Mouse (Mus musculus) heart, embryonic 13.5 days (tissue): Measurements from ENCODE around the gene Dgcr2. TPM values are rescaled to one million over a fixed set of nuclear protein-coding genes. Genes with fewer than 3 reads are reported as not detected.
A peak's percentile ranks its signal among the peaks of the same experiment; 100 is the strongest.

Experiments
- ATAC-seq: fragments of 200-750 bp; cut with Nextera tagmentation; 2 replicates; pipeline ENCODE4 v1.8.0; 2017; ENCODE audit warnings: moderate TSS enrichment; ENCODE audit not compliant: insufficient number of reproducible peaks, low FRiP score, low TSS enrichment; ENCODE audit errors: extremely low read depth
- H3K27ac ChIP-seq: fragments of 300-500 bp; sonication (generic); replicated peaks from 2 replicates; pipeline ENCODE4 v1.5.1; 2015; ENCODE audit warnings: moderate library complexity, mild to moderate bottlenecking, inconsistent platforms
- H3K27me3 ChIP-seq: fragments of 300-500 bp; sonication (generic); replicated peaks from 2 replicates; pipeline ENCODE4 v1.6.1; 2015; ENCODE audit warnings: mild to moderate bottlenecking, inconsistent platforms
- H3K36me3 ChIP-seq: fragments of 300-500 bp; sonication (generic); 2 replicates; pipeline ENCODE4 v1.6.1; 2015; ENCODE audit warnings: mild to moderate bottlenecking, inconsistent platforms
- H3K4me1 ChIP-seq: fragments of 300-500 bp; sonication (generic); 2 replicates; pipeline ENCODE4 v1.6.1; 2015; ENCODE audit warnings: inconsistent platforms
- H3K4me2 ChIP-seq: fragments of 300-500 bp; sonication (generic); 2 replicates; pipeline ENCODE4 v1.6.1; 2015; ENCODE audit warnings: inconsistent platforms, mild to moderate bottlenecking, moderate library complexity
- H3K4me3 ChIP-seq: fragments of 300-500 bp; sonication (generic); 2 replicates; pipeline ENCODE4 v1.5.1; 2015; ENCODE audit warnings: moderate library complexity, mild to moderate bottlenecking, inconsistent platforms
- H3K9ac ChIP-seq: fragments of 300-500 bp; sonication (generic); 2 replicates; pipeline ENCODE4 v1.6.1; 2015; ENCODE audit warnings: inconsistent platforms, mild to moderate bottlenecking, moderate library complexity
- H3K9me3 ChIP-seq: fragments of 300-500 bp; sonication (generic); 2 replicates; pipeline ENCODE4 v1.6.1; 2016; ENCODE audit warnings: inconsistent platforms
- WGBS: fragments of 180-500 bp; shearing (Covaris S2); methylation state at CpG from one replicate; pipeline ENCODE4 v1.1.7; 2015; ENCODE audit warnings: mixed read lengths; 5-methylcytosine and 5-hydroxymethylcytosine counted together
- polyA plus RNA-seq: library from polyadenylated mRNA; unstranded; fragments of >200 nt; fragmentation: Nextera tagmentation; extraction: Ambion mirVana; gene quantifications from 2 replicates; pipeline ENCODE4 v1.2.1, GENCODE M21; 2015

Dgcr2 gene
- polyA plus RNA-seq, 1 experiment from 2014 or later, result 48.4 TPM

DNA sequence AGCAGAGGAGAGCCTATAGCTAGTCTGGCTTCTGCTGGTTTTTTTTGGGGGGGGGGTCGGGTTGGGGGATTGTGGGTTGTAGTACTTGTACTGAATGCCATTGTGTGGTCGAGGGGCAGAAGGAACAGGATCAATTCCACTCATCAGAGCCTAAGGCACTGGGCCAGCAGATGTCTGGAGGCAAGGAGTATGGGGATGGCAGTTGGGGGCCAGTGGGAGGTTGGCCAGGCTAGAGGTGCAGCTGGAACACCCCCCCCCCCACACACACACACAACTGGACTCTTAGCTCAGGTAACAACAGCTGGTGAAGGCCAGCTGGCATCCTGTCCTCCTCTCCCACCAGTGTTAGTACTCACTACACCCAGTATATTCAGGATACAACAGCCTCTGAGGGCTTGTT is 30.8 kb upstream of the Dgcr2 start:
- no peak overlapping the region for H3K4me3 ChIP-seq
- H3K4me1 ChIP-seq, result peaks cover 18% of the 10 kb centered on the region
- H3K9me3 ChIP-seq, result no peaks in the 10 kb centered on the region
- H3K9ac ChIP-seq, result 0 out of 2 replicates have a peak overlapping the region, but pooled peaks have one; percentile 91
- peaks cover 19% of the 10 kb centered on the region for H3K36me3 ChIP-seq
- 34% methylated on average over 2 of the region's 2 CpGs for WGBS
- ATAC-seq, result no peak
- peak overlapping the region; percentile 96 for H3K4me2 ChIP-seq
- H3K27ac ChIP-seq, result no peak overlapping the region; the same call in 1 of the 2 replicates
- peaks cover 5% of the 10 kb centered on the region; the same call in 1 of the 2 replicates for H3K27me3 ChIP-seq

DNA sequence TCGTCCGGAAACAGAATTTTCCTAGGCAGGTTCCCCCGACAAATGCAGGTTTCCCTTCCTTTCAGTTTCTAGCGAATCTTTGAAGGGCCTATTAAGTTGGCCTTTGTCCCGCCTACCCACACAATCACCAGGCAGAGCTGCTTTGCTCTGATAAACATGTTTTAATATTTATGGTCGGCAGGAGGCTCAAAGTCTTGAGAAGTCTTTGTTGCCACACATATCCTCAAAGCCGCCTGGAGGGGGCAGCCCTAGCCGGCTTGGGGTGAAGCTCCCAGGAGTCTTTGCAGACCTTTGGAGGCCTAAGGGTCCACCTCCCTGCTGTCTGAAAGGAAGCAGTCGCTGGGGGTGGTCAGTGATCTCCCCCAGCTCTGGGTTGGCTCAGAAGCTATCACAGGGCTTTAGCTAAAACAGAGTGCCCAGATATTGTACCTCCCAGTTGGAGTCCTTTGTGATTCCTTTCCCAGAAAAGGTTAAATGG is 30.3 kb upstream of the Dgcr2 start:
- 2% methylated on average over 9 of the region's 9 CpGs for WGBS

DNA sequence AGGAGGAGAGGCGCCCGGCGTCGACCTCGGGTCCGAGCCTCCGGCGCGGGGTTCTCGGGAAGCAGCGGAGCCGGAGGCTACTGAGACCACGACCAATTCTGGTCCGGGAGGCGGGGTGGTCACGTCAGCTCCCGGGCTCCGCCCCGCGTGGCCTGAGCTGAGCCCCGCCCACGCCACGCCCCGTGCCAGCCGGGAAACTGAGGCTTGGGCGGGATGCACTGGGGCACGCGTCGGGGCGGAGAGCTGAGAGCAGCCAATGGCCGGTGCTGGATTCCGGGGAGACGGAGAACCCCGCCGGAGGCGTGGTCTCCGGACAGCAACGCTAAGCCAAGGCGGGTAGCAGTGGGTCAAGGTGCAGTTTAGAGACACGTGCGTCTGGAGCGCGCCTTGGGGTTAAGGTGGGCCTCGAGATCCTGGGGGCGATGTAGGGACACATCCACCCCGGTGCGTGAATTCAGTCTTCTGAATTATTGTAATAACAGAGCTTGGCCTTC is 29.8 kb upstream of the Dgcr2 start, which contains the start of gene Slc25a1:
Gene Slc25a1, minus strand, starts transcription at position 133 of the 494 bp plus-strand sequence.
- peak; percentile 81 for ATAC-seq
- H3K4me2 ChIP-seq, result peak within 1 kb of the TSS; percentile 96
- under 1% methylated on average over 47 of the region's 47 CpGs for WGBS
- H3K36me3 ChIP-seq, result peaks cover 19% of the 10 kb centered on the region
- H3K4me1 ChIP-seq, result peaks cover 19% of the 10 kb centered on the region
- peak within 1 kb of the TSS; percentile 67 for H3K27ac ChIP-seq
- peak within 1 kb of the TSS; percentile 91 for H3K9ac ChIP-seq
- H3K27me3 ChIP-seq, result no peaks in the 10 kb centered on the region
- no peaks in the 10 kb centered on the region for H3K9me3 ChIP-seq
- peak within 1 kb of the TSS; percentile 93 for H3K4me3 ChIP-seq

More for the DNA sequence above, 30.3 kb upstream of the Dgcr2 start:
- Histone ChIP-seq H3K36me3 (peaks cover 19% of the 10 kb centered on the region), H3K4me1 (peaks cover 18% of the 10 kb centered on the region), H3K4me3 (peak overlapping the region; percentile 93), H3K9ac (peak overlapping the region; percentile 91), H3K27ac (peak overlapping the region; percentile 67), H3K4me2 (peak overlapping the region; percentile 96), H3K27me3 (no peaks in the 10 kb centered on the region), H3K9me3 (no peaks in the 10 kb centered on the region)
- ATAC-seq, result 0 out of 2 replicates have a peak, but pooled peaks have one; percentile 14

DNA sequence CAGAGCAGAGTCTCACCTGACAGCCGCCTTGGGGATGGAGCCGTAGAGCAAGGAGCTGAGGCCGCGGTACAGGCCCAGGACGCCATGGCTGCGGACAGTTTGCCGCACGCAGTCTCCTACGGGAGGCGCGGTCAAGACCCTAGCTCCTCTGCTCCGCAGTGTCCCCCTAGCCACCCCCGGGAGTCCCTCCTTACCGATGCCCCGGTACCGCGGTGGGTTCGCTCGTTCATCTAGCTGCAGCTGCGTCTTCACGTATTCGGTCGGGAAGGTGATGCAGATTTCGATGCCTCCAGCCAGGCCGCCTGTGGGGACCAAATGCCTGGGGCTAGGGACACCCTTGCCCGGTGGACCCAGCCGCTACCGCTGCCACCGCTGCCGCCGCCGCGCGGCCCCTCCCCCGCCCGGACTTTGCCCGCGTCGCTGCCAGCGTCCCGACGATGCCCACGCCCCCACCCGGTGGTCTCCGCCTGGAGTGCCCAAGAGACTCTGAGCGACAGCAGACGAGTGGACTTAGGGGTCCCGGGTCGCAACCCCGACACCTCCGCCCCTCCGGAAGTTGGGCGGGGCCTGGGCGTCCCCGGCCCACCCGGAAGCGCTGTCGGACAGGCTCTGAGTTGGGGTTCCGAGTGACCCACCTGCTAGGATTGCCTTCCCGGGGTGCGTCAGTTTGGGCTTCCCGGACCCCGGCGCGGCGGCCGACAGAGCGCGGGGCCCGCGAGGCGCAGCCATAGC is 29.2 kb upstream of the Dgcr2 start:
- peaks cover 25% of the 10 kb centered on the region for H3K4me1 ChIP-seq
- under 1% methylated on average over 72 of the region's 72 CpGs for WGBS
- peak; percentile 34 for ATAC-seq
- no peaks in the 10 kb centered on the region for H3K9me3 ChIP-seq
- H3K36me3 ChIP-seq, result peaks cover 19% of the 10 kb centered on the region
- H3K4me2 ChIP-seq, result peak overlapping the region; percentile 96
- H3K27ac ChIP-seq, result peak overlapping the region; percentile 67
- H3K9ac ChIP-seq, result peak overlapping the region; percentile 91
- H3K4me3 ChIP-seq, result peak overlapping the region; percentile 93
- H3K27me3 ChIP-seq, result no peaks in the 10 kb centered on the region

DNA sequence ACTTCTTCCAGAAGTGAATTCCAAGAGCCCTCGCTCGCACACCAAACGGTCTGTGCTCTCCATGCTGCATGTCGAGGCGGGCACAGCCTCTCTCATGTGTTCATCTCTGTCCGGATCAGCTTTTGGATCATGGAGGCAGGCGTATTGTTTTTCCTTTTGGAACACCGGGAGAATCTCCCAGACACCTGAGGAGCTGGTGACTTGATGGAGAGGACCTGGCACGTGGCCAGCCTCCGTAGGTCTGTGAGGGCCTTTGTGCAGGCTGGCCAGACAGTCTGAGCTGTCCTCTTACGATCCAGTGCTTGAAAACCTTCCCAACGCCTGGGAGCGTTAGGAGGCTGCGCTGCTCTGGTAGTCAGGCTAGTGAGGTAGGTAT is 23.8 kb upstream of the Dgcr2 start:
- H3K27ac ChIP-seq, result peak overlapping the region; percentile 88
- peaks cover 32% of the 10 kb centered on the region for H3K4me1 ChIP-seq
- peaks cover 38% of the 10 kb centered on the region for H3K27me3 ChIP-seq
- peak overlapping the region; percentile 87 for H3K4me3 ChIP-seq
- H3K4me2 ChIP-seq, result peak overlapping the region; percentile 96
- no peak for ATAC-seq
- WGBS, result under 1% methylated on average over 14 of the region's 14 CpGs
- H3K9me3 ChIP-seq, result no peaks in the 10 kb centered on the region
- peaks cover 19% of the 10 kb centered on the region for H3K36me3 ChIP-seq
- H3K9ac ChIP-seq, result peak overlapping the region; percentile 92

DNA sequence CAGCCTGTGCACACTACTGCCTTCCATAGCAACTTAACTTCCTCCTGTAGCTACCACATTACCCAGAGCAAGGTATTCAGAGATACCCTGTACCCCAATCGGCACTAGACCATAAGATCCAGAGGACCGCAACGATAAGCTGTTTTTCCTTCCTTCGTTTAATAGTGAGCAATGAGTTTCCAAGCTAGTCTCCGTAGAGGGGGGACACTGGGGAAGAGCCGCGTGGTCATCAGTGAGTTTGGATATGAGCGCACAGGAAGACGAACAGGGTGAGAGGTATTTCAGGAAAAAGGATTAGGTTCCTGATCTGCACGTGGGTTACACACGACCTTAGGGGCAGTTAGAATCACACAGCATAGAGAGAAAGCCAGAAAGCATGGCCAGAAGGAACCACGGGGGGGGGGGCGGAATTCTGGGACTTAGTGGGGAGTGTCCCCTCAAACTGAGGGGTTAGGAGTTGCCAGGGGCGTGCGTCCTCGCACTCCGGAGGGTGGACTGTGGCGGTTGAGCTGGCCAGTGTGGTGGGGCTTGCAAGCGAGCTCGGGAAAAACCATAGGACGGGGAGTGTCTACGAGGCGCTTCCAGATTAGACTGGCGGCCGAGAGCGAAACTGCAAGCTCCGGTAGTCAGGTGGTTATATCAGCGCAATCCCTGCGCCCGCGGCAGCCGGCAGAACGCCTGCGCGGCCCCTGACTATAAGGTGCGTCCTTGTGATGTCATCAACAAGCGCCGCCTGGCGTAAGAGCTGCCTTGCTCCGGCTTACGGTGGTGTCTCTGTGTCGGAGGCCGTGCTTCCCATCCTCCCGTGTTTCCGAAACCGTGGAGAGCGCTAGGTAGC is 23.2 kb upstream of the Dgcr2 start:
- peak; percentile 85 for ATAC-seq
- Histone ChIP-seq H3K4me3 (peak overlapping the region; percentile 87), H3K9ac (peak overlapping the region; percentile 92), H3K27me3 (peaks cover 44% of the 10 kb centered on the region), H3K9me3 (no peaks in the 10 kb centered on the region), H3K36me3 (peaks cover 19% of the 10 kb centered on the region), H3K4me2 (peak overlapping the region; percentile 96), H3K27ac (peak overlapping the region; percentile 88), H3K4me1 (peaks cover 26% of the 10 kb centered on the region)
- WGBS, result 2% methylated on average over 47 of the region's 47 CpGs

DNA sequence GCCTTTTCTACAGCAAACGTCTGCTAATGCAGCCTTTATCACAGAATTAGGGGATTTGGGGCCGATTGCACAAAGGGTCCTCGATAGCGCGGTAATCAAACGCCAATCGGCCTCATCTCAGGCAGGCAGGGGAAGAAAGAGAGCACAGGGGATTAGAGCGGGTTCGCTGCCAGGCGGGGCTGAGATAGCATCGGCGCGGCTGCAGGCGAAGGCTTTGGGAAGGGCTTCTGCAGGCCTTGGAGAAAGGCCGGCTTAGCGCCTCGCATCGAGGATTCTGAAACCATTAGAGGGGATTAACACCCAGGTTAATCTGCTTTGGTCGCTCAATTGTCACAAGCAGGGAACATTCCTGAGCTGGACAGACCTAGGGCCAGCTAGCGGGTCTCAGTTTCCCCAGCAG is 22.2 kb upstream of the Dgcr2 start:
- no peak for ATAC-seq
- H3K36me3 ChIP-seq, result peaks cover 10% of the 10 kb centered on the region
- H3K27ac ChIP-seq, result no peak overlapping the region
- peaks cover 24% of the 10 kb centered on the region for H3K4me1 ChIP-seq
- peaks cover 53% of the 10 kb centered on the region for H3K27me3 ChIP-seq
- no peaks in the 10 kb centered on the region for H3K9me3 ChIP-seq
- H3K4me3 ChIP-seq, result peak overlapping the region; percentile 87
- peak overlapping the region; percentile 96 for H3K4me2 ChIP-seq
- 8% methylated on average over 20 of the region's 20 CpGs for WGBS
- peak overlapping the region; percentile 92 for H3K9ac ChIP-seq

DNA sequence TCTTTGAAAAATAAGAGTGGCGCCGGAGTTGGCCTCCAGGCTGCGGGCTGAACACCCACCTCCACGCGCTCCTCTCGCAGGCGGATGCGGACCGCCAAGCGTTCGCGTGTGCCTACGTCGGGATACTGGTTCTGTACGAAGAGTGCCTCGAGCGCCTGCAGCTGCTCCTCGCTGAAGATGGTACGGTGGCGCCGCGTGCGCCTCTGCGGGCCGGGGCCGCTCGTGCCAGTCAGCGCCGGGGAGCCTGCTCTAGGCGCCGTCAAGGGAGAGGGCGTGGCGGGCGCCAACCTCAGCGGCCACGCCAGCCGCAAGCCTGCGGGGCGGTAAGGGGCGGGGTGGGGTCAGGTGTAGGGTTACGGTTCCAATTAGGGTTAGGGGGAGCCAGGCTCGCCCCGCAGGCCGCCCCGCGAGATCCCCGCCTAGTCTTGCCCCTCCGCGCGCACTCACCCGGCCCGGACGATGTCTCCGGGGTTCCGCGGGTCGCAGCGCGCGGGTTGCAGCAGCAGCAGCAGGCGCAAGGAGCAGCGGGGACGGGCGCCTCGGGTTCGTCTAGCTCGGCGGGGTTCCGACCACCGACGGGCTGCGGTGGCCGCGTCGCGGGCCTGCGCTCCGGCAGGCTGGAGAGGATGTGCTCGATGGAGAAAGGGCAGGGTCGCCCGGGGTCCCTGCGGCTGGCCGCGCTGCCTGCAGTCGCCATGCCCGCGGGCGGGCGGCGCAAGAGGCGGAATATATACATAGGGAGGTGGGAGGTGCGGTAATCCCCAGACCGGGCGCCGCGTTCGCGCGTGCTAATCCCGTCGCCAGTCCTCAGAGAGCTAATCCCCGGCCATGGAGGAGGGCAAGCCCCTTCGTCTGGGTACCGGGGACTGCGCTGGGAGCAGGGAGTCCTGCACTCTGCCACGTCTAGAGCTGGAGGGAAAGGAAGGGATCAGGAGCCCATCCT is 16.2 kb upstream of the Dgcr2 start, which contains the start of gene Gsc2:
Gene Gsc2, minus strand, starts transcription at position 753 of the 943 bp plus-strand sequence.
- ATAC-seq, result no peak

DNA sequence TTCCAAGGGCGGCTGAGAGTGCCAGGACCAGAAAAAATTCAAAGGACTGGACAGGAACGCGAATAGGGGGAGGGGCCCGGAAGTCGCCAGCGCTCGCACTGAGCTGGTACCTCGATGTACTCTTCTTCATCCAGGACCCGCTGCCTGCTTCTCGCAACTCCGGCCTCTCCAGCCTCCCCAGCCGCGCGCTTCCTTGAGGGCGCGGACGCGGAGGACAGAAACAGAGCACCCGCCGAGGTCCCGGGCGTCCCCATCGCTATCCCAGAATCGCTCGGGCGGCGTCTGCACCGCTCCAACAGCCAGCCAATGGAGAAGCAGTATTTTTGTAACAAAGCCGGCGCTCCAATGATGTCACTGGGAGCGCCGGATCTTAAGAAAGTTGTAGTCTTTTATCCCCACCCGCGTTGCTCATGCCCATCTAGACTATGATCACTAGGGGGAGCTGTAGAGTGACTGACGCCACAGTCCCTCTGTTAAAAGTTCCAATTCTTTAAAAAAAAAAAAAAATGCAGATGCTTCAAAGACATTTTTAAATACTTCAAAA is 12.8 kb upstream of the Dgcr2 start, which contains the start of gene Ess2:
Gene Ess2, minus strand, starts transcription at position 297 of the 544 bp plus-strand sequence.
- under 1% methylated on average over 35 of the region's 35 CpGs for WGBS
- Histone ChIP-seq H3K4me2 (peak within 1 kb of the TSS; percentile 87), H3K27ac (peak within 1 kb of the TSS; percentile 46; the same call in 1 of the 2 replicates), H3K36me3 (peaks cover 33% of the 10 kb centered on the region), H3K27me3 (peaks cover 46% of the 10 kb centered on the region), H3K4me1 (peaks cover 20% of the 10 kb centered on the region), H3K9me3 (no peaks in the 10 kb centered on the region), H3K4me3 (peak within 1 kb of the TSS; percentile 65), H3K9ac (peak within 1 kb of the TSS; percentile 82)
- peak; percentile 78 for ATAC-seq

More for the DNA sequence above, 16.2 kb upstream of the Dgcr2 start, which contains the start of gene Gsc2:
- Histone ChIP-seq H3K4me3 (peak within 1 kb of the TSS; percentile 46), H3K9me3 (no peaks in the 10 kb centered on the region), H3K4me1 (peaks cover 20% of the 10 kb centered on the region), H3K4me2 (peak within 1 kb of the TSS; percentile 68), H3K27me3 (peaks cover 79% of the 10 kb centered on the region), H3K9ac (peak within 1 kb of the TSS; percentile 62), H3K27ac (no peak within 1 kb of the TSS), H3K36me3 (no peaks in the 10 kb centered on the region)
- under 1% methylated on average over 106 of the region's 106 CpGs for WGBS

DNA sequence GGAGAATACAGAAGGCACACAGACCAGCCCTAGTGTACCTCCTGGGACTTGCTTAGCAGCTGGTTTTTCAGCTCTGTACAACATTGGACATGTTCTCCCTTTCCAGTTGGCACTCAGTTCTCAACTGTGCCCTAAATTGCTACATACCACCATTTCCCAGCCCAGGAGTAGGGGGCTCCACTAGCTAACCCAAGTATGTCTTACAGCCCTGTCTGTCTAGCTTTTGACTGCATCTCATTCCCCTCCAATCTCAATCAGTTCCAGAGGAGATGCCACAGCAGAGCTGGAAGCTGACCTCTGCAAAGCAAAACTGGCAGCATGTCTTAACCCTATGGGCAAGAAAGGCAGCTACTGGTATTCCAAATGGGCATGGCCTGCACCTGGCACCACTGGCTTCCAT is 2.3 kb downstream of the Dgcr2 start:
- Histone ChIP-seq H3K4me1 (peaks cover 12% of the 10 kb centered on the region), H3K9ac (no peak overlapping the region), H3K9me3 (no peaks in the 10 kb centered on the region)

More for the DNA sequence above, 2.3 kb downstream of the Dgcr2 start:
- no peak for ATAC-seq
- H3K36me3 ChIP-seq, result peaks cover 31% of the 10 kb centered on the region
- no peak overlapping the region for H3K4me2 ChIP-seq
- H3K27ac ChIP-seq, result no peak overlapping the region
- no peaks in the 10 kb centered on the region for H3K27me3 ChIP-seq
- no peak overlapping the region for H3K4me3 ChIP-seq
